Mouse (Mus musculus) embryonic stem cell, embryonic (primary cell): ENCODE data around the gene Gpr27.

Experiments
- CTCF ChIA-PET, 4 experiments: fragments of 300-600 bp in 2 of 4; fragments of 350-600 bp in 2 of 4; sonication (Branson Sonifier 250); formaldehyde crosslinking; loops; one replicate each; lab custom pipeline; 2022; ENCODE audit warnings: inconsistent platforms in 2 of 4; lab: Charles Lee
- POLR2A ChIA-PET, 4 experiments: fragments of 300-600 bp in 2 of 4; fragments of 350-600 bp in 2 of 4; sonication (Branson Sonifier 250); formaldehyde crosslinking; loops; one replicate each; lab custom pipeline; 2022; ENCODE audit warnings: antibody characterized with exemption in 4 of 4, inconsistent platforms in 1 of 4; lab: Charles Lee

Gpr27 gene

DNA sequence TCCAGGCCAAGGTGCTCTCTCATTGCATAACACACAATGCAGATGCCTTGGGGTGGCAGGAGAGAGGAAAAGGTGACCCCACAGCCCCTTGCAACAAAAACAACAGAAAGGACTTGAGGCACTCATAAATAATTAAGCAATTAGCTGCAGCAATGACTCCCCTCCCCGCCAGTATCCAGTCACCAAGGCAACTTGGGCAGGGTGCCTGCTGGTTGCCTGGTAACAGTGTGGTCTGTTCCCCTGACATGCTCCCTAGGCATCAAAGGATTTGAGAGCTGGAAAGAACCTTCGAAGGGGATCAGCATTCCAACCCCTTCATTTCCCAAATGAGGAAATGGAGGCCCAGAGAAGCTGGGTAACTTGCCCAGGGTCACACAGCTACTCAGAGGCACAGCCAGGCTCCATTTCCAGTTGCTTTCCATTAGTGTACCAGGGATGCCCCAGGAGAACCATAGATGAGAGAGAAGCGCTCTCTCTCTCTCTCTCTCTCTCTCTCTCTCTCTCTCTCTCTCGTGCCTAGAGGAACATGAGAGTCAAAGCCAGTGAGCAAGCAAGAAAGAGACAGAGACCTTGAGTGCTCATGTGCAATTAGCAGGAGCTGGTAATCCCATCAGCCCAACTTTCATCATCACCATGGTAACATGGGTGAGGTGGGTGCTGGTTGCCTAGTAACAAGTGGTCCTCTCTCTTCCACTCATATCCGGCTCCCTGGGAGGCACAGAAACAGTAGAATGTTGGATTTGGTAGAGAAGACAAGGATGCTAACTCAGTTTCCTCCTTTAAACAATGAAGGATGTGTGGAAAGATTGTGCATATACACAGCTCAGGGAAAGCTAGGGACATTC, 22.8 kb upstream of the Gpr27 start:
- CTCF ChIA-PET, result interaction anchor here in 3 of 4 experiments (0.5 to 1.1 kb wide), 4 partner anchors 15 to 247 kb away, joined by 5 to 6 read pairs (median 6); no protein-coding TSS in a partner anchor
- POLR2A ChIA-PET, result interaction anchor here in 1 of 4 experiments (0.6 to 0.7 kb wide), 3 partner anchors 417 to 1708 kb away, joined by 3 read pairs; no protein-coding TSS in a partner anchor

- CTCF ChIA-PET, result interaction anchor here in 3 of 4 experiments (0.5 to 1.2 kb wide), 4 partner anchors 14 to 112 kb away, joined by 5 to 6 read pairs (median 6); no protein-coding TSS in a partner anchor
Observed at GRCm38 (mm10) chr6:99670481-99671119, 21.9 kb upstream of the Gpr27 start.

DNA sequence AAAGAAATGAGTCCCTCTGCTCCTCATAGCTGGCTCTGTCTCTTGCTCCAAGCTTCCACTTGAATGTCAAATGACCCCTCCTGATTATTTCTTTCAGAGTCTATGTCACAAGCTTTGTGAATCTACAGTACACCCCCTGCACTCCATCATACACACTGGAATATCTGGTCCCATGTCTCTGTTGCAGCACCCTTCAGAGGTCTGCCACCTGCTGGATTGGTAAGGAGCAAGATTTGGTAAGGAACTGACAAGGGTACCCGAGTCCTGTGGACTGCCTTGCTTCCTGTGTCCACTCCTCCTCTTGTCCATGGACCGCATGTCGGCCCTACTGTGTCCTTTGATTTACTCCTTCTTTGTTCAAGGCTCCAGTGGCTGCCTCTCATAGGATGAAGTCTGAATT, 20.7 kb upstream of the Gpr27 start:
- POLR2A ChIA-PET, result no interaction called here
- CTCF ChIA-PET, result interaction anchor here in 2 of 4 experiments (0.6 to 1.2 kb wide), 3 partner anchors 12 to 729 kb away, joined by 3 to 5 read pairs (median 4); no protein-coding TSS in a partner anchor

More at GRCm38 (mm10) chr6:99670481-99671119, 21.9 kb upstream of the Gpr27 start:
- POLR2A ChIA-PET, result interaction anchor here in 1 of 4 experiments (0.6 to 0.7 kb wide), 3 partner anchors 418 to 1709 kb away, joined by 3 read pairs; no protein-coding TSS in a partner anchor

DNA sequence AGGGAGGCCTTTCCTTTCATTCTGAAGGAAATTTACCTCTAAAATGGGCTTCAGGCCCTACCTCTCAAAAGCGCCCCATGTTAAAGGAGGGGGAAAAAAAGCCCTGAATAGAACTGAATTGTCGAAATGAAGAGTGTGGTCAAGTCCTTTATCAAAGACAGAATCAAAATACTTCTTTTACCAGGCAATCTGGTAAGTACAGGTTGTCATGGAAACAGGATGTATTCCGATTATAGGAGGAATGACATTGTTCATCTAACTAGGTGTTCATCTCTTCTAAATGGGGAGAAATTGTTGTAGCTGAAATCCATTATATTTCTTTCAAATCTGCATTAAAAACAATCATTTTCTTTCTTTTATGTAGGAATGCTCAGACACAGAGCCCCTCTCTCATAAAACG, 18.0 kb upstream of the Gpr27 start:
- POLR2A ChIA-PET, result no interaction called here
- CTCF ChIA-PET, result no interaction called here

- ChIA-PET POLR2A (no interaction called here), CTCF (no interaction called here)
Observed at GRCm38 (mm10) chr6:99677325-99677724, 15.2 kb upstream of the Gpr27 start.

GRCm38 (mm10) chr6:99678108-99678507, 14.4 kb upstream of the Gpr27 start:
- CTCF ChIA-PET, result no interaction called here

GRCm38 (mm10) chr6:99683974-99684373, 8.5 kb upstream of the Gpr27 start:
- ChIA-PET POLR2A (interaction anchor here in 1 of 4 experiments (1.4 kb wide), 1 partner anchor 18 kb away, joined by 3 read pairs; no protein-coding TSS in a partner anchor), CTCF (interaction anchor here (0.6 to 2.6 kb wide), 15 partner anchors 8 to 140 kb away, joined by 3 to 19 read pairs (median 4); partner anchors contain the start of genes Eif4e3 (in 1 of the 4) and Gm20696 (in 1 of the 4))

More at GRCm38 (mm10) chr6:99678108-99678507, 14.4 kb upstream of the Gpr27 start:
- POLR2A ChIA-PET, result no interaction called here

- POLR2A ChIA-PET, result interaction anchor here in 1 of 4 experiments (0.6 to 1.4 kb wide), 2 partner anchors 19 to 1025 kb away, joined by 3 read pairs; no protein-coding TSS in a partner anchor
- CTCF ChIA-PET, result interaction anchor here (0.5 to 2.6 kb wide), 29 partner anchors 11 to 1301 kb away, joined by 3 to 19 read pairs (median 3); partner anchors contain the start of genes Eif4e3 (in 2 of the 4) and Gm20696 (in 2 of the 4)
Observed at GRCm38 (mm10) chr6:99684899-99685298, 7.6 kb upstream of the Gpr27 start.

DNA sequence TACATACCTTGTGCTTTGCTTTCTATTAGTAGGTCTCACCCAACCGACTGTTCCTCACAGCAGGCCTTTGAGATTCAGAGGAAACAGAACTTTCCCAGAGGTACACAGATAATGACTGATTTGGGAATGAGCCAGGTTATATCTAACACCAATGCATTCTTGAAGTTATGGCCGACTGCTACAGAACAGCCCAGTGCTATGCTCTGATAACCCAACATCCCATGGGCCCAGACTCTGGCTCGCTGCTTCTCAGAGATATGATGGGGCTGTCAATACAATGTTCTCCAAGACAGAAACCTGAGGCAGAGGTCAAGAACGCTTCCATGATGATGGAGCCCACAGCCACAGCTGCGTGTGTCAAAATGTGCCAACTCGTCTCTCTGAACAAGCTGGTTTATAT, 4.0 kb upstream of the Gpr27 start:
- CTCF ChIA-PET, result interaction anchor here in 1 of 4 experiments (0.6 kb wide), 1 partner anchor 27 kb away, joined by 4 read pairs; no protein-coding TSS in a partner anchor
- POLR2A ChIA-PET, result no interaction called here

- CTCF ChIA-PET, result interaction anchor here in 1 of 4 experiments (0.7 kb wide), 1 partner anchor 8 kb away, joined by 3 read pairs; no protein-coding TSS in a partner anchor
- POLR2A ChIA-PET, result interaction anchor here in 2 of 4 experiments (0.5 to 1.0 kb wide), 3 partner anchors 24 to 1141 kb away, joined by 3 to 4 read pairs (median 3); partner anchors contain the start of gene Ppp4r2 (in 1 of the 2)
Observed at GRCm38 (mm10) chr6:99691666-99692205, 743 bp upstream of the Gpr27 start.

DNA sequence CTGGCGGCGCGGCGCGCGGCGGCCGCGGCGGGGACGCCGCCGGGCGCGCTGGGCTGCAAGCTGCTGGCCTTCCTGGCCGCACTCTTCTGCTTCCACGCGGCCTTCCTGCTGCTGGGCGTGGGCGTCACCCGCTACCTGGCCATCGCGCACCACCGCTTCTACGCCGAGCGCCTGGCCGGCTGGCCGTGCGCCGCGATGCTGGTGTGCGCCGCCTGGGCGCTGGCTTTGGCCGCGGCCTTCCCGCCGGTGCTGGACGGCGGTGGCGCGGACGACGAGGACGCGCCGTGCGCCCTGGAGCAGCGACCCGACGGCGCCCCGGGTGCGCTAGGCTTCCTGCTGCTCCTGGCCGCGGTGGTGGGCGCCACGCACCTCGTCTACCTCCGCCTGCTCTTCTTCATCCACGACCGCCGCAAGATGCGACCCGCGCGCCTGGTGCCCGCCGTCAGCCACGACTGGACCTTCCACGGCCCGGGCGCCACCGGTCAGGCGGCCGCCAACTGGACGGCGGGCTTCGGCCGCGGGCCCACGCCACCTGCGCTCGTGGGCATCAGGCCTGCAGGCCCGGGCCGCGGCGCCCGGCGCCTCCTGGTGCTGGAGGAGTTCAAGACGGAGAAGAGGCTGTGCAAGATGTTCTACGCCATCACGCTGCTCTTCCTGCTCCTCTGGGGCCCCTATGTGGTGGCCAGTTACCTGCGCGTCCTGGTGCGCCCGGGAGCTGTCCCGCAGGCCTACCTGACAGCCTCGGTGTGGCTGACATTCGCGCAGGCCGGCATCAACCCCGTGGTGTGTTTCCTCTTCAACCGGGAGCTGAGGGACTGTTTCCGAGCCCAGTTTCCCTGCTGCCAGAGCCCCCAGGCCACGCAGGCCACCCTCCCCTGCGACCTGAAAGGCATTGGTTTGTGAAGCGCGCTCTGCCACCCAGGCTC, 700 bp downstream of the Gpr27 start:
- ChIA-PET POLR2A (interaction anchor here (0.6 to 1.0 kb wide), 4 partner anchors 107 to 1140 kb away, joined by 3 to 4 read pairs (median 4); partner anchors contain the start of gene Ppp4r2 (in 1 of the 4)), CTCF (interaction anchor here in 1 of 4 experiments (0.5 kb wide), 1 partner anchor 26 kb away, joined by 3 read pairs; the partner anchor contains the start of genes Eif4e3 and Gm20696)

- ChIA-PET CTCF (no interaction called here), POLR2A (no interaction called here)
Observed at GRCm38 (mm10) chr6:99700484-99700883, 8.0 kb downstream of the Gpr27 start.

DNA sequence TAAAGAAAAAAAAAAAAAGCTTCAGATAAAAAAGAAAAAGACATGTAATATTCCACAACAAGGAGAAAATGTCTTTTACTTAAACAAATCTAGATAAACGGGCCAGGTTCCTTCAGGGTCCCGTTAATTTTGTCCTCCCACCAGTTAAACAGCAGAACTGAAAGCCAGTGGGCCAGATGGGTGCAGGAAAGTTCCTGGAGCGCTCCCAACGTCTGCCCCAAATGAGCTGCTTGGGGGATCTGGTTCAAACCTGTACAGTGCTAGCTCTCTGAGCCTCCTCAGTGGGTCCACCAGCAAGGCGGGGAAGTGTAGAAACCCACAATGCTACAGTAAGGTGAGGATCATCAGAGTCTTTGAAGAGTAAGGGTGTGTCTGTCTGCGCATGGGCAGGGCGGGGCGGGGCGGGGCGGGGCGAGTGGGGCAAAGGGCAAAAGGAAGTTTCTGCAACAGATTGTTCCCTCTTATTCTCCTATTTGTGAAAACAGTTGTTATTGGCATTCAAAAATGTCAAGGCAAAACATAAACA, 19.2 kb downstream of the Gpr27 start:
- ChIA-PET POLR2A (interaction anchor here in 2 of 4 experiments (0.5 to 1.0 kb wide), 2 partner anchors 15 to 566 kb away, joined by 3 read pairs; no protein-coding TSS in a partner anchor), CTCF (interaction anchor here in 1 of 4 experiments (0.6 to 0.7 kb wide), 3 partner anchors 8 to 301 kb away, joined by 3 read pairs; no protein-coding TSS in a partner anchor)

- ChIA-PET POLR2A (no interaction called here), CTCF (interaction anchor here in 1 of 4 experiments (0.6 kb wide), 2 partner anchors 41 to 352 kb away, joined by 3 read pairs; no protein-coding TSS in a partner anchor)
Observed at GRCm38 (mm10) chr6:99713256-99713655, 20.8 kb downstream of the Gpr27 start.

- ChIA-PET CTCF (interaction anchor here in 3 of 4 experiments (0.5 to 1.0 kb wide), 5 partner anchors 26 to 512 kb away, joined by 3 to 5 read pairs (median 3); no protein-coding TSS in a partner anchor), POLR2A (interaction anchor here in 2 of 4 experiments (0.6 kb wide), 3 partner anchors 23 to 133 kb away, joined by 3 to 4 read pairs (median 3); no protein-coding TSS in a partner anchor)
Observed at GRCm38 (mm10) chr6:99715191-99715590, 22.7 kb downstream of the Gpr27 start.

DNA sequence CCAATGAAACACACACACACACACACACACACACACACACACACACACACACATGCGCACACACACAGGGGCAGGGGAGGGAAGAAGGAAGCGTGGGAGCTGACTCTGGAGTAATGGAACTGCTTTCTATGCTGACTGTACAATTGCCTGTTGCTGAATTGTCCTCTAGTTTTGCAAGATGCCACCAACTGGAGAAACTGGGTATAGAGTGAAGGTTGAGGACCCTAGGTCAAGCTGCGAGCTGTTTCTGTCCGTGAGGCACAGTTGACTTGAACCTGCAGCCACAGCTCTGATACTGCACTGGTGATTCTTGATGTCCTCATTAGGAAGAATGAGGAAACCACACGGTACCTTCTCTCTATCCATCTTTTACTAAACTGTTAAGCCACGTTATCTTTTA, 23.4 kb downstream of the Gpr27 start:
- POLR2A ChIA-PET, result interaction anchor here in 2 of 4 experiments (0.6 kb wide), 2 partner anchors 24 to 1661 kb away, joined by 3 read pairs; no protein-coding TSS in a partner anchor
- CTCF ChIA-PET, result interaction anchor here (0.5 to 1.0 kb wide), 6 partner anchors 27 to 1539 kb away, joined by 3 to 5 read pairs (median 4); no protein-coding TSS in a partner anchor
